Comparison of ENCODE assay signal across 13 mouse cellular contexts in the genomic region with DNA sequence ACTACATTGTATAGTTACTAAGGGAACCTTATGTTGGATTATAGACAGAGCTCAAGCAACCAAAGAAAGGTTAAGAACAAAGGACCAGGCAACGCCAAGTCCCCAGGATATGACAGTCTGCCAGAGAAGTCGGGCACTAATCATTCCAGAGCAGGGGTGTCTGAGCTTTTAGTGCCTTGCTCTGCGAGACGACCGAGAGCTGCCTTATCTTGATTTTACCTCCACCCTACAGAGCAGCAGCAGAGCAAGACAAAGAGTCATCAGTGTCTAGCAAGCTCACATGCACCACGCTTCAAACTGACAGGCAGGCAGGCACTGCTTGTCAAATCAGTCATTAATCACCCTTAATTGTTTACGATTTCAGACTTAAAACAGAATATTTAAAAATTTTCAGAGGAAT.
DNase-seq lines count a peak whose midpoint lies in the region; ATAC-seq and TF ChIP-seq lines count a peak whose summit lies in the region.
"Had no signal": no experiment of that assay in that cellular context is flagged by ENCODE, and none has a peak within 500 bp of the region (broad histone marks: within the 10 kb centered on the region; RNA-seq: fewer than 3 reads in every experiment).

No protein-coding gene starts in this region.

- no peak overlapping the region for H3K4me2 ChIP-seq in hindbrain, embryonic 12.5 days (replicated peaks)
- no peak overlapping the region for H3K4me2 ChIP-seq in hindbrain, postnatal 0 days (ENCODE audit: low read depth, low read length)
- no peak overlapping the region for H3K4me2 ChIP-seq in liver, embryonic 13.5 days

- H3K27ac ChIP-seq in hindbrain, embryonic 12.5 days, result 0 out of 2 replicates have a peak overlapping the region, but pooled peaks have one; percentile 40
- no peak overlapping the region for H3K27ac ChIP-seq in hindbrain, postnatal 0 days
- H3K27ac ChIP-seq in embryonic fibroblast, embryonic 13.5 days (ENCODE audit: insufficient read depth, low read length), result peak overlapping the region; percentile 28; the same call in 1 of the 2 replicates
- H3K27ac ChIP-seq in liver, embryonic 13.5 days, result no peak overlapping the region

- no peak for DNase-seq in hindbrain, postnatal 0 days (ENCODE audit: low spot score)
- DNase-seq in MN1 (ENCODE audit: low spot score), result peak; percentile 51
- peak; percentile 25 for DNase-seq in liver, embryonic 13.5 days
- no peak for DNase-seq in B cell, adult 2 months
- DNase-seq in frontal cortex, postnatal 14 days (ENCODE audit: low spot score in 2 of 2), result no peak
- DNase-seq: cerebellum, postnatal 14 days; kidney, adult 8-10 months; layer of hippocampus, adult 9-11 months; lung, postnatal 36 days; spleen, adult 18-20 months had no signal

- H3K4me1 ChIP-seq in hindbrain, embryonic 12.5 days, result no peaks in the 10 kb centered on the region
- no peaks in the 10 kb centered on the region for H3K4me1 ChIP-seq in hindbrain, postnatal 0 days (ENCODE audit: insufficient read depth, low read length)
- peaks cover 3% of the 10 kb centered on the region for H3K4me1 ChIP-seq in embryonic fibroblast, embryonic 13.5 days (ENCODE audit: control insufficient read depth, insufficient read depth, low read length)
- H3K4me1 ChIP-seq in liver, embryonic 13.5 days (replicated peaks), result peaks cover 11% of the 10 kb centered on the region

- ATAC-seq in hindbrain, embryonic 12.5 days (ENCODE audit: low FRiP score), result no peak
- ATAC-seq in hindbrain, postnatal 0 days, result no peak
- peak; percentile 84 for ATAC-seq in liver, embryonic 13.5 days (ENCODE audit: low read depth)

- H3K9me3 ChIP-seq in hindbrain, embryonic 12.5 days (replicated peaks), result no peaks in the 10 kb centered on the region
- no peaks in the 10 kb centered on the region for H3K9me3 ChIP-seq in hindbrain, postnatal 0 days (ENCODE audit: low read length)
- H3K9me3 ChIP-seq in liver, embryonic 13.5 days (replicated peaks), result no peaks in the 10 kb centered on the region

- H3K9ac ChIP-seq in hindbrain, embryonic 12.5 days, result no peak overlapping the region
- no peak overlapping the region for H3K9ac ChIP-seq in hindbrain, postnatal 0 days (replicated peaks; ENCODE audit: low read length)
- H3K9ac ChIP-seq in liver, embryonic 13.5 days, result no peak overlapping the region

- H3K36me3 ChIP-seq in hindbrain, embryonic 12.5 days, result peaks cover 72% of the 10 kb centered on the region
- peaks cover 59% of the 10 kb centered on the region for H3K36me3 ChIP-seq in hindbrain, postnatal 0 days (ENCODE audit: insufficient read depth, low read length)
- H3K36me3 ChIP-seq in liver, embryonic 13.5 days, result peaks cover 44% of the 10 kb centered on the region

- 68% methylated on average over 7 of the region's 7 CpGs for WGBS in hindbrain, embryonic 12.5 days
- 50% methylated on average over 7 of the region's 7 CpGs for WGBS in hindbrain, postnatal 0 days
- WGBS in liver, embryonic 13.5 days (ENCODE audit: insufficient replicate concordance), result 23% methylated on average over 7 of the region's 7 CpGs

- no peak overlapping the region for H3K4me3 ChIP-seq in hindbrain, embryonic 12.5 days
- H3K4me3 ChIP-seq in hindbrain, postnatal 0 days (ENCODE audit: low read length), result no peak overlapping the region
- H3K4me3 ChIP-seq in embryonic fibroblast, embryonic 13.5 days (ENCODE audit: insufficient read depth, low read length), result no peak overlapping the region
- no peak overlapping the region for H3K4me3 ChIP-seq in liver, embryonic 13.5 days (replicated peaks)

- H3K27me3 ChIP-seq in hindbrain, embryonic 12.5 days, result no peaks in the 10 kb centered on the region
- H3K27me3 ChIP-seq in hindbrain, postnatal 0 days (ENCODE audit: insufficient read depth, low read length), result no peaks in the 10 kb centered on the region
- no peaks in the 10 kb centered on the region for H3K27me3 ChIP-seq in liver, embryonic 13.5 days
- H3K27me3 ChIP-seq: CH12.LX had no signal

- no peak for TF ChIP-seq POLR2A in embryonic fibroblast, embryonic 13.5 days (IDR thresholded peaks at IDR 0.05; ENCODE audit: low read depth, low read length)

- TF ChIP-seq CTCF in hindbrain, postnatal 0 days (IDR thresholded peaks at IDR 0.05; ENCODE audit: low read depth), result no peak
- TF ChIP-seq CTCF in embryonic fibroblast, embryonic 13.5 days (IDR thresholded peaks at IDR 0.05; ENCODE audit: borderline replicate concordance, insufficient read depth, low read length), result no peak

Comparison
In these comparisons a context has a peak if more than half of its experiments do, and no peak if none do; other contexts are left out.
1. H3K27ac ChIP-seq: peak in hindbrain, embryonic 12.5 days (single experiment) and embryonic fibroblast, embryonic 13.5 days (single experiment); none in hindbrain, postnatal 0 days (single experiment) and liver, embryonic 13.5 days (single experiment).
2. DNase-seq: peak in MN1 (single experiment) and liver, embryonic 13.5 days (single experiment); none in hindbrain, postnatal 0 days (single experiment), B cell, adult 2 months (0 of 2) and frontal cortex, postnatal 14 days (0 of 2).